Mouse (Mus musculus) limb, embryonic 12.5 days (tissue): ENCODE measurements around the gene BC025920. TPM values are rescaled to one million over a fixed set of nuclear protein-coding genes. Genes with fewer than 3 reads are reported as not detected.
"Not testable (repeated sequence)": the region's sequence is repeated elsewhere in the genome, so short reads cannot be mapped to it uniquely, and the experiment has no call there.

ENCODE experiments used
- ATAC-seq: fragments of 200-750 bp; cut with Nextera tagmentation; 2 replicates; pipeline ENCODE4 v1.8.0; 2017; ENCODE audit warnings: low read depth, moderate TSS enrichment; ENCODE audit not compliant: insufficient number of reproducible peaks, insufficient read depth, low FRiP score, low TSS enrichment
- H3K27ac ChIP-seq: fragments of 300-500 bp; sonication (generic); 2 replicates; pipeline ENCODE4 v1.5.1; 2016; ENCODE audit warnings: mild to moderate bottlenecking, moderate library complexity
- H3K27me3 ChIP-seq: fragments of 300-500 bp; sonication (generic); 2 replicates; pipeline ENCODE4 v1.6.1; 2016; ENCODE audit warnings: mild to moderate bottlenecking, moderate library complexity
- H3K36me3 ChIP-seq: fragments of 300-500 bp; sonication (generic); 2 replicates; pipeline ENCODE4 v1.6.1; 2016; ENCODE audit warnings: mild to moderate bottlenecking, moderate library complexity
- H3K4me1 ChIP-seq: fragments of 300-500 bp; sonication (generic); replicated peaks from 2 replicates; pipeline ENCODE4 v1.6.1; 2016
- H3K4me2 ChIP-seq: fragments of 300-500 bp; sonication (generic); 2 replicates; pipeline ENCODE4 v1.6.1; 2016; ENCODE audit warnings: mild to moderate bottlenecking, moderate library complexity
- H3K4me3 ChIP-seq: fragments of 300-500 bp; sonication (generic); replicated peaks from 2 replicates; pipeline ENCODE4 v1.5.1; 2016; ENCODE audit warnings: mild to moderate bottlenecking
- H3K9ac ChIP-seq: fragments of 300-500 bp; sonication (generic); replicated peaks from 2 replicates; pipeline ENCODE4 v1.6.1; 2016; ENCODE audit warnings: mild to moderate bottlenecking, moderate library complexity
- H3K9me3 ChIP-seq: fragments of 300-500 bp; sonication (generic); 2 replicates; pipeline ENCODE4 v1.6.1; 2016; ENCODE audit warnings: mild to moderate bottlenecking, moderate library complexity
- WGBS: fragments of 180-500 bp; shearing (Covaris S2); methylation state at CpG from one replicate; pipeline ENCODE4 v1.1.7; 2016; 5-methylcytosine and 5-hydroxymethylcytosine counted together
- polyA plus RNA-seq: library from polyadenylated mRNA; unstranded; fragments of >200 nt; fragmentation: Nextera tagmentation; extraction: Ambion mirVana; gene quantifications from 2 replicates; pipeline ENCODE4 v1.2.1, GENCODE M21; 2016

Gene BC025920
- polyA plus RNA-seq, 1 experiment from 2014 or later, result 2.0 TPM

- Histone ChIP-seq H3K27ac (peak overlapping the region; percentile 98), H3K4me3 (peak overlapping the region; percentile 70), H3K36me3 (no peaks in the 10 kb centered on the region), H3K9ac (peak overlapping the region; percentile 93), H3K4me2 (peak overlapping the region; percentile 85), H3K27me3 (no peaks in the 10 kb centered on the region), H3K4me1 (peaks cover 20% of the 10 kb centered on the region), H3K9me3 (no peaks in the 10 kb centered on the region)
- WGBS, result under 1% methylated on average over 74 of the region's 75 CpGs
- ATAC-seq, result peak; percentile 87
Observed at GRCm38 (mm10) chr10:81643449-81644055, 37.5 kb downstream of the BC025920 start.

GRCm38 (mm10) chr10:81644162-81644561 lies 38.1 kb downstream of the BC025920 start:
- Histone ChIP-seq H3K4me3 (peak overlapping the region; percentile 70), H3K4me2 (peak overlapping the region; percentile 85), H3K36me3 (no peaks in the 10 kb centered on the region), H3K9me3 (no peaks in the 10 kb centered on the region), H3K4me1 (peaks cover 20% of the 10 kb centered on the region), H3K27ac (peak overlapping the region; percentile 98), H3K27me3 (no peaks in the 10 kb centered on the region), H3K9ac (peak overlapping the region; percentile 93)
- WGBS, result 54% methylated on average over 2 of the region's 2 CpGs
- ATAC-seq, result peak; percentile 17; the same call in 1 of the 2 replicates

GRCm38 (mm10) chr10:81644716-81645115 lies 38.6 kb downstream of the BC025920 start:
- H3K4me3 ChIP-seq, result no peak overlapping the region
- no peaks in the 10 kb centered on the region for H3K36me3 ChIP-seq
- ATAC-seq, result no peak
- H3K27me3 ChIP-seq, result no peaks in the 10 kb centered on the region
- H3K27ac ChIP-seq, result no peak overlapping the region
- no peak overlapping the region; the same call in 1 of the 2 replicates for H3K4me2 ChIP-seq
- H3K9ac ChIP-seq, result no peak overlapping the region
- peaks cover 20% of the 10 kb centered on the region for H3K4me1 ChIP-seq
- H3K9me3 ChIP-seq, result no peaks in the 10 kb centered on the region
- WGBS, result 92% methylated on average over 18 of the region's 18 CpGs

GRCm38 (mm10) chr10:81645391-81645790 lies 39.3 kb downstream of the BC025920 start:
- H3K9ac ChIP-seq, result no peak overlapping the region
- H3K27me3 ChIP-seq, result no peaks in the 10 kb centered on the region
- H3K27ac ChIP-seq, result no peak overlapping the region
- H3K9me3 ChIP-seq, result no peaks in the 10 kb centered on the region
- H3K4me3 ChIP-seq, result no peak overlapping the region
- WGBS, result 89% methylated on average over 4 of the region's 4 CpGs
- H3K36me3 ChIP-seq, result peaks cover 2% of the 10 kb centered on the region; the same call in 1 of the 2 replicates
- peaks cover 20% of the 10 kb centered on the region for H3K4me1 ChIP-seq
- no peak for ATAC-seq
- H3K4me2 ChIP-seq, result no peak overlapping the region

- peaks cover 20% of the 10 kb centered on the region for H3K4me1 ChIP-seq
- H3K9ac ChIP-seq, result no peak overlapping the region
- H3K27ac ChIP-seq, result no peak overlapping the region
- H3K4me3 ChIP-seq, result no peak overlapping the region
- no peak overlapping the region for H3K4me2 ChIP-seq
- H3K36me3 ChIP-seq, result peaks cover 8% of the 10 kb centered on the region; the same call in 1 of the 2 replicates
- no peaks in the 10 kb centered on the region for H3K9me3 ChIP-seq
- 81% methylated on average over 7 of the region's 7 CpGs for WGBS
- ATAC-seq, result no peak
- H3K27me3 ChIP-seq, result no peaks in the 10 kb centered on the region
Observed at GRCm38 (mm10) chr10:81646015-81646555, 40.0 kb downstream of the BC025920 start.

GRCm38 (mm10) chr10:81648803-81649775 lies 43.0 kb downstream of the BC025920 start, which contains the start of gene Gm10778:
TSS of gene Gm10778 (plus strand) at chr10:81649059.
- Histone ChIP-seq H3K4me2 (peak within 1 kb of the TSS; percentile 64), H3K4me3 (peak within 1 kb of the TSS; percentile 57), H3K27ac (peak within 1 kb of the TSS; percentile 84), H3K9ac (peak within 1 kb of the TSS; percentile 67), H3K36me3 (peaks cover 16% of the 10 kb centered on the region; the same call in 1 of the 2 replicates)
- H3K27me3 ChIP-seq, H3K9me3 ChIP-seq, H3K4me1 ChIP-seq: not testable (repeated sequence)
- 3% methylated on average over 38 of the region's 52 CpGs for WGBS
- ATAC-seq, result peak; percentile 84

GRCm38 (mm10) chr10:81655178-81655577 lies 49.1 kb downstream of the BC025920 start:
- no peak for ATAC-seq
- 95% methylated on average over 10 of the region's 10 CpGs for WGBS
- no peaks in the 10 kb centered on the region for H3K27me3 ChIP-seq
- no peak overlapping the region for H3K9ac ChIP-seq
- no peak overlapping the region for H3K4me2 ChIP-seq
- peaks cover 47% of the 10 kb centered on the region for H3K9me3 ChIP-seq
- no peak overlapping the region for H3K27ac ChIP-seq
- peaks cover 50% of the 10 kb centered on the region for H3K36me3 ChIP-seq
- no peak overlapping the region for H3K4me3 ChIP-seq
- no peaks in the 10 kb centered on the region for H3K4me1 ChIP-seq

GRCm38 (mm10) chr10:81656174-81656573 lies 50.1 kb downstream of the BC025920 start:
- ATAC-seq, result no peak

More at GRCm38 (mm10) chr10:81656174-81656573, 50.1 kb downstream of the BC025920 start:
- H3K4me3 ChIP-seq, result no peak overlapping the region
- H3K9me3 ChIP-seq, result peaks cover 51% of the 10 kb centered on the region
- peaks cover 46% of the 10 kb centered on the region for H3K36me3 ChIP-seq
- H3K27me3 ChIP-seq, result no peaks in the 10 kb centered on the region
- no peak overlapping the region for H3K9ac ChIP-seq
- no peak overlapping the region for H3K27ac ChIP-seq
- WGBS, result 92% methylated on average over 2 of the region's 2 CpGs
- no peak overlapping the region for H3K4me2 ChIP-seq
- H3K4me1 ChIP-seq, result no peaks in the 10 kb centered on the region

Other genes with a start within 250 kb of the BC025920 start
- 12.5 and 13.3 TPM in 2 replicates for gene Mfsd12, start 248.8 kb upstream of the BC025920 start, polyA plus RNA-seq
- gene 4930404N11Rik, start 240.5 kb upstream of the BC025920 start, polyA plus RNA-seq, result 0.76 and 0.79 TPM in 2 replicates
- gene Fzr1, start 227.8 kb upstream of the BC025920 start, polyA plus RNA-seq, result 136 and 137 TPM in 2 replicates
- gene Dohh, start 221.8 kb upstream of the BC025920 start, polyA plus RNA-seq, result 71.9 and 74.6 TPM in 2 replicates
- gene Gm48551, start 221.8 kb upstream of the BC025920 start, polyA plus RNA-seq, result 3.3 and 3.8 TPM in 2 replicates
- 1.1 and 3.1 TPM in 2 replicates for gene Gm48552, start 217.3 kb upstream of the BC025920 start, polyA plus RNA-seq
- gene Smim24, start 213.2 kb upstream of the BC025920 start, polyA plus RNA-seq, result 2.9 and 3.0 TPM in 2 replicates
- gene Nfic, start 150.6 kb upstream of the BC025920 start, polyA plus RNA-seq, result 30.8 and 31.1 TPM in 2 replicates
- gene Celf5, start 123.6 kb upstream of the BC025920 start, polyA plus RNA-seq, result 0.70 and 0.93 TPM in 2 replicates
- 84.3 and 86.9 TPM in 2 replicates for gene Ncln, start 109.9 kb upstream of the BC025920 start, polyA plus RNA-seq
- 0.28 and 0.53 TPM in 2 replicates for gene S1pr4, start 106.1 kb upstream of the BC025920 start, polyA plus RNA-seq
- gene Gna15, start 82.0 kb upstream of the BC025920 start, polyA plus RNA-seq, result 1.2 and 1.4 TPM in 2 replicates
- gene Gna11, start 61.1 kb upstream of the BC025920 start, polyA plus RNA-seq, result 82.9 and 86.1 TPM in 2 replicates
- gene Aes, start 46.8 kb upstream of the BC025920 start, polyA plus RNA-seq, result 453 and 478 TPM in 2 replicates
- gene Tle2, start 31.7 kb upstream of the BC025920 start, polyA plus RNA-seq, result 39.4 and 45.6 TPM in 2 replicates
- gene Tle6, start 5.2 kb upstream of the BC025920 start, polyA plus RNA-seq, result 15.2 TPM in 2 replicates
- 55.8 and 57.5 TPM in 2 replicates for gene Sirt6, start 21.5 kb downstream of the BC025920 start, polyA plus RNA-seq
- 10.1 and 10.4 TPM in 2 replicates for gene Ankrd24, start 22.3 kb downstream of the BC025920 start, polyA plus RNA-seq
- gene Gm10778, start 42.8 kb downstream of the BC025920 start, polyA plus RNA-seq, result 4.9 and 5.1 TPM in 2 replicates
- gene Zfp433, start 98.6 kb downstream of the BC025920 start, polyA plus RNA-seq, result 16.3 and 21.0 TPM in 2 replicates
- 8.6 and 12.4 TPM in 2 replicates for gene Gm3055, start 164.9 kb downstream of the BC025920 start, polyA plus RNA-seq
- gene Gm4767, start 205.9 kb downstream of the BC025920 start, polyA plus RNA-seq, result 2.9 and 3.7 TPM in 2 replicates